Mouse (Mus musculus): Measurements from ENCODE around the gene Gabrr3. TPM values are rescaled to one million over a fixed set of nuclear protein-coding genes. Genes with fewer than 3 reads are reported as not detected.

The Gabrr3 gene
- total and polyA plus RNA-seq, 3 experiments: not detected

GRCm38 (mm10) chr16:59409341-59409748, 2.2 kb downstream of the Gabrr3 start:
- Histone ChIP-seq H3K79me2 (replicated peaks; ENCODE audit: control insufficient read depth, extremely low read depth, insufficient read depth, poor library complexity, severe bottlenecking) (no peaks in the 10 kb centered on the region), H3K27ac (ENCODE audit: insufficient read depth, low read depth) (no peak overlapping the region), H3K4me2 (ENCODE audit: insufficient read depth, low read depth, poor library complexity, severe bottlenecking) (no peak overlapping the region), H3K27me3 (replicated peaks) (no peaks in the 10 kb centered on the region), H3K9ac (ENCODE audit: insufficient read depth, low read depth) (no peak overlapping the region), H3K4me3 (replicated peaks in 1 of 3; ENCODE audit: low read depth in 2 of 3, low read length in 2 of 3, poor library complexity in 1 of 3) (no peak overlapping the region), H3K4me1 (ENCODE audit: control insufficient read depth in 1 of 2, insufficient read depth in 2 of 2) (peaks cover 4 to 6% of the 10 kb centered on the region in 2 experiments; a peak in 2 of 4 replicates), H3K9me3 (replicated peaks; ENCODE audit: low read length) (no peaks in the 10 kb centered on the region), H3K36me3 (replicated peaks in 1 of 2; ENCODE audit: control insufficient read depth in 1 of 2, insufficient read depth in 1 of 2, low read length in 1 of 2) (no peaks in the 10 kb centered on the region)
- dilution Hi-C loops (cut with MboI; ENCODE audit: extremely low pct_ligation_motif_present, extremely low pct_unique_long_range_greater_than_20kb, low sequenced_read_pairs): no loop called here
- peak; percentile 13 for DNase-seq (ENCODE audit: extremely low read depth)
- TF ChIP-seq MAX (IDR thresholded peaks at IDR 0.05; ENCODE audit: low read length) (no peak), CHD1 (IDR thresholded peaks at IDR 0.05; ENCODE audit: low read depth, low read length) (no peak), JUND (conservative IDR thresholded peaks at IDR 0.05; ENCODE audit: low read depth, low read length) (no peak), POLR2AphosphoS2 (IDR thresholded peaks at IDR 0.05; ENCODE audit: low read depth, low read length) (no peak), EP300 (IDR thresholded peaks at IDR 0.05; ENCODE audit: low read length) (no peak), CHD2 (IDR thresholded peaks at IDR 0.05; ENCODE audit: low read length) (no peak), CTCF (conservative IDR thresholded peaks at IDR 0.05 in 1 of 2, IDR thresholded peaks at IDR 0.05 in 1 of 2; ENCODE audit: low read depth in 2 of 2, low read length in 2 of 2) (no peak), SIN3A (IDR thresholded peaks at IDR 0.05; ENCODE audit: low read length) (no peak), E2F4 (IDR thresholded peaks at IDR 0.05; ENCODE audit: insufficient replicate concordance, low read depth, low read length) (no peak), ZC3H11A (IDR thresholded peaks at IDR 0.05; ENCODE audit: low read depth, low read length) (no peak), MXI1 (IDR thresholded peaks at IDR 0.05; ENCODE audit: low read depth, low read length) (no peak)
- in situ Hi-C loops (cut with MboI; ENCODE audit: low pct_ligation_motif_present, low pct_unique_long_range_greater_than_20kb, low sequenced_read_pairs): loop anchor here (10.0 to 25.0 kb wide), 2 partner anchors 747 to 955 kb away; partner anchors contain the start of gene Cpox

- no peak overlapping the region for H3K9ac ChIP-seq (ENCODE audit: insufficient read depth, low read depth)
- H3K27ac ChIP-seq (ENCODE audit: insufficient read depth, low read depth): no peak overlapping the region
- peaks cover 4 to 6% of the 10 kb centered on the region in 2 experiments; a peak in 2 of 4 replicates for H3K4me1 ChIP-seq (ENCODE audit: control insufficient read depth in 1 of 2, insufficient read depth in 2 of 2)
- no peak overlapping the region for H3K4me3 ChIP-seq (replicated peaks in 1 of 3; ENCODE audit: low read depth in 2 of 3, low read length in 2 of 3, poor library complexity in 1 of 3)
- no peak overlapping the region for H3K4me2 ChIP-seq (ENCODE audit: insufficient read depth, low read depth, poor library complexity, severe bottlenecking)
- dilution Hi-C loops (cut with MboI; ENCODE audit: extremely low pct_ligation_motif_present, extremely low pct_unique_long_range_greater_than_20kb, low sequenced_read_pairs): no loop called here
- in situ Hi-C loops (cut with MboI; ENCODE audit: low pct_ligation_motif_present, low pct_unique_long_range_greater_than_20kb, low sequenced_read_pairs): loop anchor here (10.0 to 25.0 kb wide), 2 partner anchors 747 to 955 kb away; partner anchors contain the start of gene Cpox
- H3K36me3 ChIP-seq (replicated peaks in 1 of 2; ENCODE audit: control insufficient read depth in 1 of 2, insufficient read depth in 1 of 2, low read length in 1 of 2): no peaks in the 10 kb centered on the region
- no peaks in the 10 kb centered on the region for H3K79me2 ChIP-seq (replicated peaks; ENCODE audit: control insufficient read depth, extremely low read depth, insufficient read depth, poor library complexity, severe bottlenecking)
- no peak for DNase-seq (ENCODE audit: extremely low read depth)
- no peaks in the 10 kb centered on the region for H3K27me3 ChIP-seq (replicated peaks)
- no peak for TF ChIP-seq E2F4 (IDR thresholded peaks at IDR 0.05; ENCODE audit: insufficient replicate concordance, low read depth, low read length)
- TF ChIP-seq RCOR1 (conservative IDR thresholded peaks at IDR 0.05; ENCODE audit: low read depth, low read length): no peak
- no peak for TF ChIP-seq CTCF (conservative IDR thresholded peaks at IDR 0.05 in 1 of 2, IDR thresholded peaks at IDR 0.05 in 1 of 2; ENCODE audit: low read depth in 2 of 2, low read length in 2 of 2)
- no peak for TF ChIP-seq POLR2A (IDR thresholded peaks at IDR 0.05; ENCODE audit: low read depth, low read length)
- TF ChIP-seq ZC3H11A (IDR thresholded peaks at IDR 0.05; ENCODE audit: low read depth, low read length): no peak
- TF ChIP-seq UBTF (IDR thresholded peaks at IDR 0.05; ENCODE audit: low read depth, low read length): no peak
- TF ChIP-seq JUND (conservative IDR thresholded peaks at IDR 0.05; ENCODE audit: low read depth, low read length): no peak
- no peak for TF ChIP-seq IRF4 (IDR thresholded peaks at IDR 0.05; ENCODE audit: low read depth, low read length)
- no peak for TF ChIP-seq MXI1 (IDR thresholded peaks at IDR 0.05; ENCODE audit: low read depth, low read length)
- no peaks in the 10 kb centered on the region for H3K9me3 ChIP-seq (replicated peaks; ENCODE audit: low read length)
Measured at GRCm38 (mm10) chr16:59409800-59410199, 2.7 kb downstream of the Gabrr3 start.

Measured in CH12.LX (cell line).